Mouse (Mus musculus) gastrocnemius, adult 8-10 months (tissue): ENCODE results near the gene Sfxn4. TPM values are rescaled to one million over a fixed set of nuclear protein-coding genes. Genes with fewer than 3 reads are reported as not detected.

Source experiments
- total RNA-seq, 4 experiments: library from RNA; stranded (reverse); gene quantifications; 2 replicates each; pipeline ENCODE4 v1.2.4; 2022

The Sfxn4 gene
- total RNA-seq, 4 experiments from 2014 or later, result 1.9 to 3.1 (median 2.2) TPM

Other genes starting within 250 kb of the Sfxn4 start
- gene Nanos1, start 105.5 kb downstream of the Sfxn4 start, total RNA-seq, result under 1 TPM in 1 of 4 experiments, not detected in 3; 0.11 TPM
- 10 to 100 TPM; 73.2 to 97.8 (median 91.5) TPM for gene Eif3a, start 70.8 kb downstream of the Sfxn4 start, total RNA-seq
- gene Fam45a, start 49.9 kb downstream of the Sfxn4 start, total RNA-seq, result 10 to 100 TPM in 1 of 4 experiments, 1 to 10 TPM in 3; 7.8 to 10.3 (median 9.5) TPM
- gene Prdx3, start 13.1 kb upstream of the Sfxn4 start, total RNA-seq, result 100 to 1,000 TPM; 213 to 249 (median 226) TPM
- 1 to 10 TPM; 2.4 to 4.0 (median 2.7) TPM for gene Grk5, start 28.3 kb upstream of the Sfxn4 start, total RNA-seq